Mouse (Mus musculus): ENCODE results near the gene Josd2. TPM values are rescaled to one million over a fixed set of nuclear protein-coding genes. Genes with fewer than 3 reads are reported as not detected.

The Josd2 gene
- polyA plus RNA-seq, 1 experiment: 92.8 TPM

GRCm38 (mm10) chr7:44446070-44446855 is 21.5 kb upstream of the Josd2 start:
- Histone ChIP-seq H3K4me1 (ENCODE audit: control insufficient read depth, insufficient read depth, low read length) (no peaks in the 10 kb centered on the region), H3K4me3 (ENCODE audit: insufficient read depth, low read depth, low read length) (no peak overlapping the region), H3K27me3 (replicated peaks; ENCODE audit: control insufficient read depth, insufficient read depth, low read length) (no peaks in the 10 kb centered on the region), H3K36me3 (ENCODE audit: control insufficient read depth, insufficient read depth, low read length) (no peaks in the 10 kb centered on the region), H3K27ac (ENCODE audit: insufficient read depth, low read depth, low read length) (no peak overlapping the region)
- TF ChIP-seq CTCF (conservative IDR thresholded peaks at IDR 0.05; ENCODE audit: insufficient read depth, insufficient read length, low read depth, low read length): peak; percentile 15; the same call in 1 of the 2 replicates
- TF ChIP-seq POLR2A (IDR thresholded peaks at IDR 0.05; ENCODE audit: low read depth, low read length): no peak
- DNase-seq: no peak
- WGBS: 41% methylated on average over 12 of the region's 12 CpGs

- Histone ChIP-seq H3K4me1 (ENCODE audit: control insufficient read depth, insufficient read depth, low read length) (no peaks in the 10 kb centered on the region), H3K36me3 (ENCODE audit: control insufficient read depth, insufficient read depth, low read length) (no peaks in the 10 kb centered on the region), H3K27me3 (replicated peaks; ENCODE audit: control insufficient read depth, insufficient read depth, low read length) (no peaks in the 10 kb centered on the region), H3K27ac (ENCODE audit: insufficient read depth, low read depth, low read length) (no peak overlapping the region), H3K4me3 (ENCODE audit: insufficient read depth, low read depth, low read length) (no peak overlapping the region)
- 14% methylated on average over 3 of the region's 3 CpGs for WGBS
- TF ChIP-seq POLR2A (IDR thresholded peaks at IDR 0.05; ENCODE audit: low read depth, low read length): no peak
- no peak for TF ChIP-seq CTCF (conservative IDR thresholded peaks at IDR 0.05; ENCODE audit: insufficient read depth, insufficient read length, low read depth, low read length)
- DNase-seq: no peak
Observed at GRCm38 (mm10) chr7:44453256-44453655, 14.5 kb upstream of the Josd2 start.

DNA sequence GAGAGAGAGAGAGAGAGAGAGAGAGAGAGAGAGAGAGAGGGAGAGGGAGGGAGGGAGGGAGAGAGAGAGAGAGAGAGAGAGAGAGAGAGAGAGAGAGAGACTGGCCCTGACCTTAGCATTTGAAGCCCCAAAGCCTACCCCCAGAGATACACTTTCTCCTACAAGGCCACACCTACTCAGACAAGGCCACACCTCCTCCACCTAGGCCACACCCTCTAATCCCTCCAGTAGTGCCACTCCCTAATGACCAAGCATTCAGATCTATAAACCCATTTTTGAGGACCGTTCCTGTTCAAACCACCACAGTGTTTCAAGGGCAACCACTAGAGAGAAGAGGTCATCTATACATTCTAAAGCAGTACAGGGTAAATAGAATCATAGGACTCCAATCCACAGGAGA is 11.5 kb upstream of the Josd2 start:
- WGBS: 89% methylated on average over 1 of the region's 1 CpGs
- TF ChIP-seq POLR2A (IDR thresholded peaks at IDR 0.05; ENCODE audit: low read depth, low read length) (no peak), CTCF (conservative IDR thresholded peaks at IDR 0.05; ENCODE audit: insufficient read depth, insufficient read length, low read depth, low read length) (no peak)
- H3K4me1 ChIP-seq (ENCODE audit: control insufficient read depth, insufficient read depth, low read length): no peaks in the 10 kb centered on the region
- no peaks in the 10 kb centered on the region for H3K27me3 ChIP-seq (replicated peaks; ENCODE audit: control insufficient read depth, insufficient read depth, low read length)
- no peak for DNase-seq
- H3K36me3 ChIP-seq (ENCODE audit: control insufficient read depth, insufficient read depth, low read length): no peaks in the 10 kb centered on the region
- no peak overlapping the region for H3K4me3 ChIP-seq (ENCODE audit: insufficient read depth, low read depth, low read length)
- H3K27ac ChIP-seq (ENCODE audit: insufficient read depth, low read depth, low read length): no peak overlapping the region

- WGBS: 57% methylated on average over 6 of the region's 6 CpGs
- no peaks in the 10 kb centered on the region for H3K4me1 ChIP-seq (ENCODE audit: control insufficient read depth, insufficient read depth, low read length)
- no peak overlapping the region for H3K4me3 ChIP-seq (ENCODE audit: insufficient read depth, low read depth, low read length)
- no peaks in the 10 kb centered on the region for H3K36me3 ChIP-seq (ENCODE audit: control insufficient read depth, insufficient read depth, low read length)
- no peak overlapping the region for H3K27ac ChIP-seq (ENCODE audit: insufficient read depth, low read depth, low read length)
- H3K27me3 ChIP-seq (replicated peaks; ENCODE audit: control insufficient read depth, insufficient read depth, low read length): no peaks in the 10 kb centered on the region
- no peak for DNase-seq
- TF ChIP-seq CTCF (conservative IDR thresholded peaks at IDR 0.05; ENCODE audit: insufficient read depth, insufficient read length, low read depth, low read length) (no peak), POLR2A (IDR thresholded peaks at IDR 0.05; ENCODE audit: low read depth, low read length) (no peak)
Observed at GRCm38 (mm10) chr7:44460067-44460466, 7.7 kb upstream of the Josd2 start.

DNA sequence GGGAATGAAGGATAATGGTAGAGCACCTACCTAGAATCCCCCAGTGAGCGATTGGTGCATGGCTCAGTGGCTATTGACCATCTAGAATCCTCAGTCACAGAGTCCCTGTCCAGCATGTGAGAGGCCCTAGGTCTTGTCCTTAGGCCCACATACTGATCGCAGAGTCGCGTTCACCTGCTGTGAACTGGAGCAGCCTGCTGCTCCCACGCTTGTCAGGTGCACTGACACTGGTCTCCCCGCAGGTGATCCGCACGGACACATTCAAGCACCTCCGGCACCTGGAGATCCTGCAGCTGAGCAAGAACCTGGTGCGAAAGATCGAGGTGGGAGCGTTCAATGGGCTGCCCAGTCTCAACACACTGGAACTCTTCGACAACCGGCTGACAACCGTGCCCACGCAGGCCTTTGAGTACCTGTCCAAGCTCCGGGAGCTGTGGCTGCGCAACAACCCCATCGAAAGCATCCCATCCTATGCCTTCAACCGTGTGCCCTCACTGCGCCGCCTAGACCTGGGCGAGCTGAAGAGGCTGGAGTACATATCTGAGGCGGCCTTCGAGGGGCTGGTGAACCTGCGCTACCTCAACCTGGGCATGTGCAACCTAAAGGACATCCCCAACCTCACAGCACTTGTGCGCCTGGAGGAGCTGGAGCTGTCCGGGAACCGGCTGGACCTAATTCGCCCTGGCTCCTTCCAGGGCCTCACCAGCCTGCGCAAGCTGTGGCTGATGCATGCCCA is 6.8 kb upstream of the Josd2 start:
- Histone ChIP-seq H3K36me3 (ENCODE audit: control insufficient read depth, insufficient read depth, low read length) (no peaks in the 10 kb centered on the region), H3K27me3 (replicated peaks; ENCODE audit: control insufficient read depth, insufficient read depth, low read length) (no peaks in the 10 kb centered on the region), H3K4me1 (ENCODE audit: control insufficient read depth, insufficient read depth, low read length) (no peaks in the 10 kb centered on the region), H3K4me3 (ENCODE audit: insufficient read depth, low read depth, low read length) (no peak overlapping the region), H3K27ac (ENCODE audit: insufficient read depth, low read depth, low read length) (no peak overlapping the region)
- 73% methylated on average over 31 of the region's 31 CpGs for WGBS
- TF ChIP-seq POLR2A (IDR thresholded peaks at IDR 0.05; ENCODE audit: low read depth, low read length): no peak
- no peak for TF ChIP-seq CTCF (conservative IDR thresholded peaks at IDR 0.05; ENCODE audit: insufficient read depth, insufficient read length, low read depth, low read length)
- no peak for DNase-seq

- no peaks in the 10 kb centered on the region for H3K36me3 ChIP-seq (ENCODE audit: control insufficient read depth, insufficient read depth, low read length)
- no peak for DNase-seq
- no peaks in the 10 kb centered on the region for H3K4me1 ChIP-seq (ENCODE audit: control insufficient read depth, insufficient read depth, low read length)
- TF ChIP-seq CTCF (conservative IDR thresholded peaks at IDR 0.05; ENCODE audit: insufficient read depth, insufficient read length, low read depth, low read length) (no peak), POLR2A (IDR thresholded peaks at IDR 0.05; ENCODE audit: low read depth, low read length) (no peak)
- H3K27ac ChIP-seq (ENCODE audit: insufficient read depth, low read depth, low read length): no peak overlapping the region
- no peaks in the 10 kb centered on the region for H3K27me3 ChIP-seq (replicated peaks; ENCODE audit: control insufficient read depth, insufficient read depth, low read length)
- WGBS: 48% methylated on average over 57 of the region's 57 CpGs
- no peak overlapping the region for H3K4me3 ChIP-seq (ENCODE audit: insufficient read depth, low read depth, low read length)
Observed at GRCm38 (mm10) chr7:44461503-44462217, 6.1 kb upstream of the Josd2 start.
